Comparison of ENCODE assay signal across 37 mouse cellular contexts in genomic region chrX:139854795-139855194, GRCm38 (mm10). TPM values are rescaled to one million over a fixed set of nuclear protein-coding genes. Genes with fewer than 3 reads are reported as not detected.
"Had no signal": no experiment of that assay in that cellular context is flagged by ENCODE, and none has a peak within 500 bp of the region (broad histone marks: within the 10 kb centered on the region; RNA-seq: fewer than 3 reads in every experiment).

No protein-coding gene starts in this region.

- H3K4me2 ChIP-seq: limb, embryonic 12.5 days; limb, embryonic 13.5 days; limb, embryonic 15.5 days; liver, embryonic 11.5 days; liver, embryonic 12.5 days; liver, embryonic 13.5 days; liver, embryonic 15.5 days; lung, embryonic 14.5 days; lung, embryonic 15.5 days; midbrain, embryonic 11.5 days; midbrain, embryonic 12.5 days; midbrain, embryonic 13.5 days; midbrain, embryonic 15.5 days; neural tube, embryonic 12.5 days had no signal

- H3K27me3 ChIP-seq: limb, embryonic 12.5 days; limb, embryonic 13.5 days; limb, embryonic 15.5 days; liver, embryonic 12.5 days; liver, embryonic 13.5 days; liver, embryonic 15.5 days; lung, embryonic 15.5 days; midbrain, embryonic 15.5 days; neural tube, embryonic 12.5 days had no signal

- H3K4me1 ChIP-seq: limb, embryonic 10.5 days; limb, embryonic 12.5 days; limb, embryonic 13.5 days; limb, embryonic 15.5 days; liver, embryonic 12.5 days; liver, embryonic 13.5 days; liver, embryonic 15.5 days; lung, embryonic 15.5 days; megakaryocyte, embryonic 14.5 days; midbrain, embryonic 10.5 days; midbrain, embryonic 12.5 days; midbrain, embryonic 13.5 days; midbrain, embryonic 15.5 days; neural tube, embryonic 12.5 days had no signal

- DNase-seq: left cerebral cortex, postnatal 4 days; liver; liver, embryonic 13.5 days; liver, postnatal 0 days; lung, adult 18-20 months; lung, adult 2 months; lung, embryonic 14.5 days; lung, postnatal 10 days; lung, postnatal 14 days; lung, postnatal 36 days; lung, postnatal 4 days; midbrain, embryonic 14.5 days had no signal

- ATAC-seq: liver, embryonic 12.5 days; liver, postnatal 0 days; lung, postnatal 0 days; midbrain, embryonic 13.5 days; midbrain, embryonic 15.5 days; midbrain, embryonic 16.5 days had no signal

- H3K4me3 ChIP-seq: limb, embryonic 10.5 days; limb, embryonic 12.5 days; limb, embryonic 13.5 days; limb, embryonic 15.5 days; liver, embryonic 12.5 days; liver, embryonic 13.5 days; liver, embryonic 15.5 days; lung, embryonic 15.5 days; megakaryocyte, embryonic 14.5 days; midbrain, embryonic 10.5 days; midbrain, embryonic 12.5 days; midbrain, embryonic 13.5 days; midbrain, embryonic 15.5 days; myocyte; neural tube, embryonic 12.5 days had no signal

- H3K9ac ChIP-seq: limb, embryonic 12.5 days; limb, embryonic 13.5 days; limb, embryonic 15.5 days; liver, embryonic 12.5 days; liver, embryonic 13.5 days; liver, embryonic 14.5 days; liver, embryonic 15.5 days; liver, postnatal 0 days; lung, embryonic 14.5 days; lung, embryonic 15.5 days; midbrain, embryonic 12.5 days; midbrain, embryonic 13.5 days; midbrain, embryonic 15.5 days; neural tube, embryonic 12.5 days had no signal

- H3K27ac ChIP-seq: limb, embryonic 10.5 days; limb, embryonic 12.5 days; limb, embryonic 13.5 days; limb, embryonic 15.5 days; liver, embryonic 12.5 days; liver, embryonic 13.5 days; liver, embryonic 14.5 days; liver, embryonic 15.5 days; lung, embryonic 15.5 days; macrophage; midbrain, embryonic 10.5 days; midbrain, embryonic 12.5 days; midbrain, embryonic 13.5 days; midbrain, embryonic 15.5 days; neural tube, embryonic 12.5 days had no signal

- H3K36me3 ChIP-seq: limb, embryonic 10.5 days; limb, embryonic 12.5 days; limb, embryonic 13.5 days; limb, embryonic 15.5 days; liver, embryonic 12.5 days; liver, embryonic 13.5 days; liver, embryonic 15.5 days; lung, embryonic 15.5 days; midbrain, embryonic 10.5 days; midbrain, embryonic 12.5 days; midbrain, embryonic 13.5 days; midbrain, embryonic 15.5 days; neural tube, embryonic 12.5 days had no signal

- H3K9me3 ChIP-seq: limb, embryonic 10.5 days; limb, embryonic 12.5 days; limb, embryonic 13.5 days; limb, embryonic 15.5 days; liver, embryonic 12.5 days; liver, embryonic 13.5 days; liver, embryonic 15.5 days; lung, embryonic 15.5 days; megakaryocyte, embryonic 14.5 days; midbrain, embryonic 10.5 days; midbrain, embryonic 12.5 days; midbrain, embryonic 13.5 days; midbrain, embryonic 15.5 days; neural tube, embryonic 12.5 days had no signal

RNA-seq across cellular contexts. Expression of gene Morc4, which starts 16.7 kb away (rescaled TPM):
- total RNA-seq: monocyte, adult 5-6 weeks had no signal

RNA-seq across cellular contexts. Expression of gene Cldn2, which starts 54.2 kb away (rescaled TPM):
- total RNA-seq: megakaryocyte progenitor cell, adult 5-6 weeks; megakaryocyte, adult 5-6 weeks; megakaryocyte-erythroid progenitor cell, adult 5-6 weeks; monocyte, adult 5-6 weeks had no signal
- polyA plus RNA-seq: limb, embryonic 10.5 days; limb, embryonic 11.5 days; limb, embryonic 12.5 days; lung, embryonic 14.5 days; macrophage had no signal
